In the genomic region with DNA sequence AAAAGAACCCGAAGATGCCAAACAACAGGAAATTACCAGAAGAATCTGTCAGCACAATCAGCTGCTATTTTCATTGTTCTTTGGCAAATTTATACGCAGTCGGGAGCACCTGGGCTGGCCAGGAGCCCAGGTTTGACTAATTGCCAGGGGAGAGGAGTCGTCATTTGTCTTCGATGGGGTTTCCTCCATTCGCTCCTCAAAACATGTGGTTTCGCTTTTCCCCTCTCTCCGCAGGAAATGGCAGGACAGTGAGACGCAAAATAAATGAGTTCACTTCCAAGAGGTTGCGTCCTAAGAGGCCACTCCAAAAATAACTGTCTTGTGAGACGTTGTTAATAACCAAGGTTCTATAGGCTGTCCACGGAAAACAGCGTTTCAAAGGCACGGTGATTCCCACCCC, we compare ENCODE assay signal across 11 mouse cellular contexts.
A peak's percentile ranks its signal among the peaks of the same experiment; 100 is the strongest.
DNase-seq lines count a peak whose midpoint lies in the region; ATAC-seq and TF ChIP-seq lines count a peak whose summit lies in the region.
"Had no signal": no experiment of that assay in that cellular context is flagged by ENCODE, and none has a peak within 500 bp of the region (broad histone marks: within the 10 kb centered on the region; RNA-seq: fewer than 3 reads in every experiment).

No protein-coding gene starts in this region.

- H3K36me3 ChIP-seq in forebrain, embryonic 13.5 days (ENCODE audit: poor library complexity, severe bottlenecking) = no peaks in the 10 kb centered on the region
- H3K36me3 ChIP-seq in forebrain, embryonic 14.5 days (ENCODE audit: control insufficient read depth, insufficient read depth, low read length) = no peaks in the 10 kb centered on the region
- no peaks in the 10 kb centered on the region for H3K36me3 ChIP-seq in kidney, adult 2 months (ENCODE audit: control insufficient read depth, insufficient read depth, low read length)

- no peak for DNase-seq in forebrain, embryonic 14.5 days (ENCODE audit: low spot score)
- DNase-seq in gastrocnemius, postnatal 25 days = peak; percentile 22
- DNase-seq in kidney, adult 2 months = peak; percentile 71
- peak; percentile 66 for DNase-seq in mesoderm, embryonic 11.5 days (ENCODE audit: low read depth, low spot score)
- DNase-seq in thymus, postnatal 36 days = no peak
- DNase-seq in testis, postnatal 10 days (ENCODE audit: low spot score) = no peak
- DNase-seq in thymus, postnatal 4 days = no peak
- DNase-seq: cerebellum, adult 11-12 months had no signal

- peaks cover 73% of the 10 kb centered on the region for H3K27me3 ChIP-seq in forebrain, embryonic 13.5 days
- H3K27me3 ChIP-seq in forebrain, embryonic 14.5 days (replicated peaks; ENCODE audit: control insufficient read depth, insufficient read depth, low read length) = peaks cover 48% of the 10 kb centered on the region
- H3K27me3 ChIP-seq in kidney, adult 2 months (replicated peaks; ENCODE audit: control insufficient read depth, insufficient read depth, low read length) = no peaks in the 10 kb centered on the region
- H3K27me3 ChIP-seq: CH12.LX had no signal

- no peaks in the 10 kb centered on the region for H3K9me3 ChIP-seq in forebrain, embryonic 13.5 days (replicated peaks)
- no peaks in the 10 kb centered on the region for H3K9me3 ChIP-seq in forebrain, embryonic 14.5 days (replicated peaks; ENCODE audit: control insufficient read depth, low read length)

- WGBS in forebrain, embryonic 13.5 days = 52% methylated on average over 14 of the region's 14 CpGs
- WGBS in forebrain, embryonic 14.5 days = 52% methylated on average over 14 of the region's 14 CpGs
- WGBS in kidney, adult 2 months = 13% methylated on average over 14 of the region's 14 CpGs

- H3K9ac ChIP-seq in forebrain, embryonic 13.5 days = no peak overlapping the region
- no peak overlapping the region for H3K9ac ChIP-seq in forebrain, embryonic 14.5 days (ENCODE audit: low read length)

- no peak for TF ChIP-seq POLR2A in kidney, adult 2 months (IDR thresholded peaks at IDR 0.05; ENCODE audit: low read depth, low read length)

- no peak for TF ChIP-seq CTCF in kidney, adult 2 months (conservative IDR thresholded peaks at IDR 0.05; ENCODE audit: insufficient read depth, insufficient read length, low read depth, low read length)

- ATAC-seq in forebrain, embryonic 13.5 days = no peak
- no peak for ATAC-seq in forebrain, embryonic 14.5 days

- H3K27ac ChIP-seq in forebrain, embryonic 13.5 days = no peak overlapping the region
- no peak overlapping the region for H3K27ac ChIP-seq in forebrain, embryonic 14.5 days (ENCODE audit: low read depth, low read length)
- H3K27ac ChIP-seq in kidney, adult 2 months (ENCODE audit: insufficient read depth, low read depth, low read length) = no peak overlapping the region
- H3K27ac ChIP-seq: macrophage had no signal

- H3K4me1 ChIP-seq in forebrain, embryonic 13.5 days = peaks cover 17% of the 10 kb centered on the region
- no peaks in the 10 kb centered on the region for H3K4me1 ChIP-seq in forebrain, embryonic 14.5 days (ENCODE audit: control insufficient read depth, insufficient read depth, low read length)
- H3K4me1 ChIP-seq in kidney, adult 2 months (ENCODE audit: control insufficient read depth, insufficient read depth, low read length) = no peaks in the 10 kb centered on the region

- H3K4me2 ChIP-seq in forebrain, embryonic 13.5 days = 0 out of 2 replicates have a peak overlapping the region, but pooled peaks have one; percentile 22
- H3K4me2 ChIP-seq in forebrain, embryonic 14.5 days (ENCODE audit: low read length) = no peak overlapping the region

- H3K4me3 ChIP-seq in forebrain, embryonic 13.5 days = no peak overlapping the region
- H3K4me3 ChIP-seq in forebrain, embryonic 14.5 days (ENCODE audit: low read depth, low read length) = no peak overlapping the region
- H3K4me3 ChIP-seq in kidney, adult 2 months (ENCODE audit: insufficient read depth, low read depth, low read length) = peak overlapping the region; percentile 28; the same call in 1 of the 2 replicates

Comparison
In these comparisons a context has a peak if more than half of its experiments do, and no peak if none do; other contexts are left out.
1. DNase-seq: peak in gastrocnemius, postnatal 25 days (single experiment), kidney, adult 2 months (single experiment) and mesoderm, embryonic 11.5 days (single experiment); none in forebrain, embryonic 14.5 days (single experiment), thymus, postnatal 36 days (0 of 2), testis, postnatal 10 days (single experiment) and thymus, postnatal 4 days (single experiment).